Mouse (Mus musculus): Measurements from ENCODE around the gene Ccl12. TPM values are rescaled to one million over a fixed set of nuclear protein-coding genes. Genes with fewer than 3 reads are reported as not detected.

The Ccl12 gene
- 1.5 TPM for polyA plus RNA-seq (2017; shearing (Covaris generic))

GRCm38 (mm10) chr11:82101529-82101928, at the start of gene Ccl12:
Gene Ccl12 (plus strand): TSS chr11:82101845.

GRCm38 (mm10) chr11:82057646-82058045, 44.0 kb upstream of the Ccl12 start, which contains the start of gene Ccl11:
Gene Ccl11 (plus strand): TSS chr11:82057823.

DNA sequence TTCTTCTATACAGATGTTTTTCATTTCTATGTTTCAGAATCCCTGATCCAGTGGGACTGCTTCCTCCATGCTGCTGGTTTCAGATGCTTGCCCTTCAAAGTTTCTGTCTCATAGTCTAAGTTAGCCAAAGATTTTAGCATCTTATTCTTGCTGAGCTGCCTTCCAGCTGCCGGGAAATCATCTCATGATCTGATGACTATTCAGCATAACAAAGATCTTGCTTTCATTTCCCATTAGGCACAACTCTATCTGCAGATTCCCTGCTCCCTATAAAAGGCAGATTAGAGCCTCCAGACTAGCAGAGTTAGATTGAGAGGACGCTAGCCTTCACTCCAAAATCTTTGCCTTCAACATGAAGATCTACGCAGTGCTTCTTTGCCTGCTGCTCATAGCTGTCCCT, 13.2 kb downstream of the Ccl12 start, which contains the start of gene Ccl8:
Gene Ccl8 (plus strand): TSS at position 301 of the 400 bp plus-strand sequence.

Other genes starting within 250 kb of the Ccl12 start
- not detected for gene 5530401A14Rik, start 241.2 kb upstream of the Ccl12 start, polyA plus RNA-seq (2017; shearing (Covaris generic))
- 0.06 TPM for gene Asic2, start 133.4 kb upstream of the Ccl12 start, polyA plus RNA-seq (2017; shearing (Covaris generic))
- gene Ccl2, start 66.3 kb upstream of the Ccl12 start, polyA plus RNA-seq (2017; shearing (Covaris generic)): not detected
- not detected for gene Gm17268, start 63.3 kb upstream of the Ccl12 start, polyA plus RNA-seq (2017; shearing (Covaris generic))
- not detected for gene Ccl7, start 56.1 kb upstream of the Ccl12 start, polyA plus RNA-seq (2017; shearing (Covaris generic))
- gene Ccl11, start 44.0 kb upstream of the Ccl12 start, polyA plus RNA-seq (2017; shearing (Covaris generic)): not detected
- gene Ccl8, start 13.3 kb downstream of the Ccl12 start, polyA plus RNA-seq (2017; shearing (Covaris generic)): 1.2 TPM
- 3.2 TPM for gene Ccl1, start 203.8 kb downstream of the Ccl12 start, polyA plus RNA-seq (2017; shearing (Covaris generic))

Measured in CD4-positive, CD25-positive, alpha-beta regulatory T cell (primary cell).